Mouse (Mus musculus): ENCODE measurements around the gene Slc6a6. TPM values are rescaled to one million over a fixed set of nuclear protein-coding genes. Genes with fewer than 3 reads are reported as not detected.

Slc6a6 gene
- polyA plus RNA-seq, 1 experiment from 2014 or later: 82.8 TPM

DNA sequence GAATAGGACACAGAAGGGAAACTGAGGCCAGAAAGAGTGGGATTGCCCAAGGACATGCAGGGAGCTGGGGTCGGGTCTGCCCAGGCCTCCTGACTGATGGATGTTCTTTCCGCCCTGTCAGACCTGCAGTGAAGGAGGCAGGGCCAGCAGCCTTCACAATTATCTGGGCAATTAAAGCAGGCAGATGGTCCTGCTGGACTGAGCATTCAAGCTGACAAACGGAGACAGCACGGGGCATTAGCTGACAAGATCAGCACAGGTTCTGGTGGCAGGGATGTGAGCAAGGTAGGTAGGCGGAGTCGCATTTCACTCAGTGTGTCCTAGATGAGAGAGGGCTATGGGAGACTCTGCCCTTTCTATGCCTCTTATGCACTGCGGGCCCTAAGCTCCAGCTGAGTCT lies 120.3 kb downstream of the Slc6a6 start:
- no peak overlapping the region for H3K27ac ChIP-seq (replicated peaks)
- peaks cover 40% of the 10 kb centered on the region for H3K27me3 ChIP-seq

DNA sequence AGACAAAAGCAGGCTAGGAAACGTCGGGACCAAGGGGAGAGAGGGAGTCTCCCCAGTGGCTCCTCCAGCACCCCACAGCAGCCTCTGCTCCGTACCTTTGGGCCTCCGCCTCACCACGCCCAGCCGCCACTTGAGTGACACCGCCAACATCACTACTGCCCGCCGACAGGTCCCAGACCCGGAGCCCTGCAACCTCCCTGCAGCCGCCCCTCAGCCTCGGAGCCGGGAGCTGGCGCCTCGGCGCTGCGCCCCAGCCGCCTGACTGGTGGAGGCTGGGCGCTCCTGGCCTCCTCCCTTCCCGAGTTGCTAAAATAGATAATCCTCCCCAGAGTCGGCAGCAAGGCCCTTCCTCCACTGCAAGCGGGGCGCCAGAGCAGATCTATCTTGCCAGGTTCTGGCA lies 123.3 kb downstream of the Slc6a6 start:
- Histone ChIP-seq H3K9ac (replicated peaks) (peak overlapping the region; percentile 37), H3K27ac (replicated peaks) (no peak overlapping the region), H3K4me3 (peak overlapping the region; percentile 33), H3K9me3 (no peaks in the 10 kb centered on the region), H3K4me1 (peaks cover 19% of the 10 kb centered on the region), H3K4me2 (replicated peaks) (peak overlapping the region; percentile 58), H3K27me3 (peaks cover 40% of the 10 kb centered on the region), H3K36me3 (no peaks in the 10 kb centered on the region)
- 4% methylated on average over 23 of the region's 23 CpGs for WGBS
- ATAC-seq (ENCODE audit: low FRiP score, low read depth): no peak

More for the DNA sequence above, 120.3 kb downstream of the Slc6a6 start:
- H3K4me1 ChIP-seq: peaks cover 19% of the 10 kb centered on the region
- 62% methylated on average over 7 of the region's 7 CpGs for WGBS
- H3K4me2 ChIP-seq (replicated peaks): no peak overlapping the region
- no peak overlapping the region for H3K9ac ChIP-seq (replicated peaks)
- ATAC-seq (ENCODE audit: low FRiP score, low read depth): no peak
- H3K4me3 ChIP-seq: no peak overlapping the region
- H3K36me3 ChIP-seq: no peaks in the 10 kb centered on the region
- no peaks in the 10 kb centered on the region for H3K9me3 ChIP-seq

- Histone ChIP-seq H3K27me3 (peaks cover 40% of the 10 kb centered on the region), H3K36me3 (no peaks in the 10 kb centered on the region), H3K4me2 (replicated peaks) (no peak overlapping the region), H3K27ac (replicated peaks) (no peak overlapping the region), H3K4me3 (no peak overlapping the region), H3K9ac (replicated peaks) (no peak overlapping the region), H3K4me1 (peaks cover 19% of the 10 kb centered on the region), H3K9me3 (no peaks in the 10 kb centered on the region)
- ATAC-seq (ENCODE audit: low FRiP score, low read depth): no peak
- 65% methylated on average over 6 of the region's 6 CpGs for WGBS
Observed at GRCm38 (mm10) chr6:91808022-91808421, 124.2 kb downstream of the Slc6a6 start.

Other genes starting within 250 kb of the Slc6a6 start
- 22.2 TPM in 2 replicates for gene Chchd4, start 210.5 kb upstream of the Slc6a6 start, polyA plus RNA-seq (2016; fragmentation: Nextera tagmentation; extraction: Ambion mirVana)
- 61.5 and 63.4 TPM in 2 replicates for gene Tmem43, start 210.3 kb upstream of the Slc6a6 start, polyA plus RNA-seq (2016; fragmentation: Nextera tagmentation; extraction: Ambion mirVana)
- 26.2 and 26.5 TPM in 2 replicates for gene Xpc, start 168.2 kb upstream of the Slc6a6 start, polyA plus RNA-seq (2016; fragmentation: Nextera tagmentation; extraction: Ambion mirVana)
- 216 and 231 TPM in 2 replicates for gene Lsm3, start 168.1 kb upstream of the Slc6a6 start, polyA plus RNA-seq (2016; fragmentation: Nextera tagmentation; extraction: Ambion mirVana)
- gene Grip2, start 143.2 kb downstream of the Slc6a6 start, polyA plus RNA-seq (2016; fragmentation: Nextera tagmentation; extraction: Ambion mirVana): 2.1 TPM in 2 replicates
- 57.8 and 60.6 TPM in 2 replicates for gene Ccdc174, start 194.0 kb downstream of the Slc6a6 start, polyA plus RNA-seq (2016; fragmentation: Nextera tagmentation; extraction: Ambion mirVana)
- 0.86 and 1.2 TPM in 2 replicates for gene 4930590J08Rik, start 218.8 kb downstream of the Slc6a6 start, polyA plus RNA-seq (2016; fragmentation: Nextera tagmentation; extraction: Ambion mirVana)

All from midbrain, embryonic 12.5 days (tissue).